Mouse (Mus musculus): ENCODE results near the gene Calhm6. TPM values are rescaled to one million over a fixed set of nuclear protein-coding genes. Genes with fewer than 3 reads are reported as not detected.

Calhm6 gene
- 0.91 and 1.0 TPM in 2 replicates for polyA plus RNA-seq (2015; fragmentation: Nextera tagmentation; extraction: Ambion mirVana)

DNA sequence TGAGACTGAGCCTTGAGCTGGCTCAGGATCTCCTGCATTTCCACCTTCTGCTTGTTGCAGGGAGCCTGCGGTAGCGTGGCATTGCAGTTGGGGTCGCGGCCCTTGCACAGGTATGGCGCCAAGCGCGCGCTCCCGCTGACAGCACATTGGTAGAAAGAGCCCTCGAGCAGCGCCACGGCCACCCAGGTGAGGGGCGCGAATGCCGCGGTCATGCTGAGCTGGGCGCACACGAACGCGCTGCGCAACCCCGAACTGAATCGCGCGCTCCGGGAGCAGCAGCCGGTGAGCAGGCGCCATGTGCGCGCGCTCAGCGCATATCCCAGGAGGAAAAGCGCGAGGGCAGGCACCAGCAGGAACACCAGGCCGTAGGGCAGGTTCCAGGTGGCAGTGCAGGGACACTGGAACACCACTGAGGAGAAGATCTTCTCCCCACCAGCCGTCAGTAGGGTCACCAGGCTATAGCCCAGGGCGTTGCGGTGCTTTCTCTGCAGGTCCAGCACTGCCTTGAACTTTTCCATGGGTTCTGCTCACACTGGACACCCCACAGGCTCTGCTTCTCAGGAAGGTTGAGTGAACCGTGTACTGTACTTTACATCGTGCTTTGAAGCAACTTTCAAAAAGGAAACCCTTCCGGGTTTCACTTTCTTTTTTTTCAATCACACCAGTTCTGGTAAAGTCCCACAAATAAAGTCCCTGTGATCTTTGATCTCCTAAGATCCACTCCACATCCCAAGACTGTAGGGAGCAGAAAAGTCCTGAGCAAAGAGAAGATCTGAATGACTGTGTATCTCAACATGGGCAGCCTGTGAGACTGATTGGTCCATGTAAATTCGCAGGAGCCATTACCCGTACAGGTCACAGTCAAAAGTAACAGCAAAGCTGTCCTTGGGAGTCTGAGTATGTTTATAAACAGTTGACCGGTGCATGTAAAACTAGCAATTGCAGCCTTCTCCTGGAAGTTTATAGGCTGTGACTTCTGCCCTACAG lies at the start of gene Calhm6:
Calhm6 (minus strand) TSS at position 593 of the 987 bp plus-strand sequence.
- Histone ChIP-seq H3K4me3 (peak within 1 kb of the TSS; percentile 59), H3K27ac (replicated peaks) (no peak within 1 kb of the TSS), H3K4me1 (replicated peaks) (0 out of 2 replicates have a peak, but pooled peaks cover 4% of the 10 kb centered on the region), H3K9me3 (no peaks in the 10 kb centered on the region), H3K9ac (peak within 1 kb of the TSS; percentile 42), H3K4me2 (peak within 1 kb of the TSS; percentile 82), H3K36me3 (no peaks in the 10 kb centered on the region), H3K27me3 (no peaks in the 10 kb centered on the region)
- WGBS, result 16% methylated on average over 44 of the region's 44 CpGs
- peak; percentile 91 for ATAC-seq (ENCODE audit: low FRiP score, low read depth)

DNA sequence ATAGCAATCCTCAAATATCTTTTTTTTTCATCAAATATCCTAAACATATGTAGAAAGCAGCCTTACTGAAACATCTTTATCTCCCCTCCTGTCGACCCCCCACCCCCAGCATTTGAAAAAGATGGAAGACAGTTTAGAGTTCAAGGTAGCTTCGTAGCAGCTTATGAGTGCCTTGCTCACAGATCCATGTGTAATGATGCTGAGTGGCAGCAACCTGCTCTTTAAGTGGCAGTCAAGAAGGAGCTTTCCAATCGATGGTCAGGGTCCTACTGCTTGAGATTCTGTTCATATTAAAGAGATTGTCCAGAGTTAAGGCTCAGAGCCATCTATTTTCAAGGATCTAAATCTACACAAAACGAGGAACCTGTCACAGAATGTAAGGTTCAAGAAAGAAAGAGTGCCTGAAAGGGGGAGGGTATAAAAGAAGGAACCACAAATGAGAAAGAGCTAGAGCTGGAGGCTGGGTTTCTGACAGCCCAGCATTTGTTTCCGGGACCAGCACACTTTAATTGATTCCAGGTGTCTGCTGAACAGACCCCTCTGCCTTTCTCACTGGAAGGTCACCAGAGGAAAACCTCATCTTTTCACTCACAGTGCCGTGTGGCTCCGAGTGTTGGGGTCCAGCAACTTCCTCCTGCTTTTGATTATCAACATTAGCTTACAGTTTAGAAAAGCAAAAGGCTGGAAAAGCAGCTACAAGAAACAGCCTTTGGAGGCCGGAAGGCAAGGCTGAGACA lies 48.3 kb upstream of the Calhm6 start:
- no peaks in the 10 kb centered on the region for H3K9me3 ChIP-seq
- H3K27ac ChIP-seq (replicated peaks), result no peak overlapping the region
- H3K4me2 ChIP-seq, result no peak overlapping the region
- ATAC-seq (ENCODE audit: low FRiP score, low read depth), result no peak
- H3K4me3 ChIP-seq, result no peak overlapping the region
- no peaks in the 10 kb centered on the region for H3K4me1 ChIP-seq (replicated peaks)
- no peaks in the 10 kb centered on the region for H3K27me3 ChIP-seq
- H3K36me3 ChIP-seq, result no peaks in the 10 kb centered on the region
- no peak overlapping the region for H3K9ac ChIP-seq
- WGBS, result 60% methylated on average over 8 of the region's 8 CpGs

DNA sequence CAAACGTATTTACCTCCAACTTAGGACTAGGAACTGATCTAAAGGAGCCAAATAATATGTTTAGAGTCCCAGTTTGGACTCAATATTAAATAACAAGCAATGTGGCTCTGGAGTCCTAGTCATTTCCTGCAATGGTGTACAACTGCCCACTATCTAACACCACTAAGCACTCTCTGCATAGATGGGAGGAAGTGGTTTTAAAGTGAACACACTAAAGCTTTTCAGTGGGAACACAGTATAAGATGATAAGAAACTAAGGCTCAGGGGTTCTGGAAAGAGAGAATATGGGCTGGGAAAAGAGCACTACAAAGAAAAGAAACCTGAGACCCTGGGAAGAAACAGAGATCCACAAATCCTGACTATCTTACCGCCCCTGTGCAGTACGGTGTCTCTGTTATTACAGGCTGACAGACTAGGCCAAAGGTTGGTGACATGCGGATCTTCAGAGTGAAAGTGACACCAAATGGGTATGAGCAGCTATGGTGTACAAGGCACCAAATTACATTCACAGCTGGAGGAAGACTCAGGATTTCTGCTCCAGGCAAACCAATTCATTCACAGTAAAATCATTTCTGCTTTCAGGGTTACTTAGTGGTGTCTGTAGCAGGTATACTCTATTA lies 45.0 kb upstream of the Calhm6 start:
- no peaks in the 10 kb centered on the region for H3K36me3 ChIP-seq
- no peak for ATAC-seq (ENCODE audit: low FRiP score, low read depth)
- no peaks in the 10 kb centered on the region for H3K4me1 ChIP-seq (replicated peaks)
- no peak overlapping the region for H3K4me2 ChIP-seq
- no peak overlapping the region for H3K27ac ChIP-seq (replicated peaks)
- no peak overlapping the region for H3K4me3 ChIP-seq
- no peaks in the 10 kb centered on the region for H3K9me3 ChIP-seq
- no peak overlapping the region for H3K9ac ChIP-seq
- no peaks in the 10 kb centered on the region for H3K27me3 ChIP-seq
- WGBS, result 85% methylated on average over 4 of the region's 4 CpGs

DNA sequence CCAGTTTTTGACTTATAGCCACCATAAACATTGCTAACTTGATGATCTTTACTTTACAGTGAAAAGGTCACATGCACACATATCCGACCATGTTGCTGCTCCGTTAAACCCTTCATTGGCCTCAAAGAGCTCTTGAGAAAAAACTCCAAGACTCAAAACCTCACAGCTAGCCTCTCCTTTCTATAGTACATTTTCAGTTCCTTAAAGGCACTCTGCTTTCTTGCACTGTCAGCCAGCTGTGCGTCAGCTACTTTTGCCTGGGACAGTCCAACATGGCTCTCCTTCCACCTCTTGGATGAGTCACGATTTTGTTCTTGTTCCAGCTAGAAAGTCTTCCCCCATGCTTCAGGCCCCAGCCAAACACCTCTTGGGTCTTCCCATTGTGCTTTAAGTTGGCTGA lies 43.9 kb upstream of the Calhm6 start:
- 92% methylated on average over 4 of the region's 4 CpGs for WGBS
- Histone ChIP-seq H3K27me3 (no peaks in the 10 kb centered on the region), H3K9me3 (no peaks in the 10 kb centered on the region), H3K9ac (no peak overlapping the region), H3K4me3 (no peak overlapping the region), H3K36me3 (no peaks in the 10 kb centered on the region), H3K4me2 (no peak overlapping the region), H3K27ac (replicated peaks) (no peak overlapping the region), H3K4me1 (replicated peaks) (no peaks in the 10 kb centered on the region)
- no peak for ATAC-seq (ENCODE audit: low FRiP score, low read depth)

DNA sequence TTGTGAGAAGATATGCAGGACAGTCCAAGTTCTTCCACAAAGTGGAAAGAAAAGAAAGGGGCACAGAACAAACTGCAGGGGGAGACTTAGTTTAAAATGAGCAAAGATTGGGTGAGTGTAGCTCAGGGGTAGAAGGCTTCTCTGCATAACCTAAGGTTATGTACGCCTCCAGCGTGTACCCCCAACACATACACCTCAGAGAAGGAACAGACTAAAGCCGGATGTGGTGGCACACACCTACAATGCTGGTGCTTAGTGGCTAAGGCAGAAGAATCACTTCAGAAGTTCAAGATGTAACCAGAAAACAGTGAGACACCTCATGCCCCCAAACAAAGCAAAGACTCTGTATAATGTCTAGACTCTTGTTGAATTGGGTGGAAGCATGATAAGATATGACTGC lies 43.4 kb upstream of the Calhm6 start:
- ATAC-seq (ENCODE audit: low FRiP score, low read depth), result no peak
- H3K4me1 ChIP-seq (replicated peaks), result no peaks in the 10 kb centered on the region
- 94% methylated on average over 3 of the region's 3 CpGs for WGBS

DNA sequence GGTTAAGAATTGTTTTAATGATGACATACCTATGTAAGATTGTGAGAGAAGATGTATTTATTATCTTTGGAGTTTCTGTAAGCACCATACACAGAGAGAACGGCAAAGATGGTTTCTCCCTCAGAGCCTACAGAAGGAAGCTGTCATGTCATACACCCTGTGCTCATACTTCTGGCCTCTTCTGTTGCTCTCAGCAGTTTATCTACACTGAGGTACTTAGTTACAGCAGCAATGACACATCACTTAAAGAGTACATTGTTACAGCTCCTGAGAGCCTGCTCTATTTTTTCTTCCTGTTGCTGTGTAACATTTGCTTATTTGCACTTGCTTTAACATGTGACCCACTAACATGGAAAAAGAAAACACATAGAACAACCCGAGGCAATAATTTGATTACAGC lies 39.2 kb upstream of the Calhm6 start:
- H3K36me3 ChIP-seq, result no peaks in the 10 kb centered on the region
- H3K9me3 ChIP-seq, result no peaks in the 10 kb centered on the region
- no peak overlapping the region for H3K4me2 ChIP-seq
- no peaks in the 10 kb centered on the region for H3K27me3 ChIP-seq
- no peak overlapping the region for H3K4me3 ChIP-seq
- H3K9ac ChIP-seq, result no peak overlapping the region
- WGBS, result 80% methylated on average over 2 of the region's 2 CpGs
- ATAC-seq (ENCODE audit: low FRiP score, low read depth), result no peak
- no peaks in the 10 kb centered on the region for H3K4me1 ChIP-seq (replicated peaks)
- no peak overlapping the region for H3K27ac ChIP-seq (replicated peaks)

More for the DNA sequence above, 43.4 kb upstream of the Calhm6 start:
- Histone ChIP-seq H3K9ac (no peak overlapping the region), H3K4me2 (no peak overlapping the region), H3K36me3 (no peaks in the 10 kb centered on the region), H3K4me3 (no peak overlapping the region), H3K27me3 (no peaks in the 10 kb centered on the region), H3K27ac (replicated peaks) (no peak overlapping the region), H3K9me3 (no peaks in the 10 kb centered on the region)

DNA sequence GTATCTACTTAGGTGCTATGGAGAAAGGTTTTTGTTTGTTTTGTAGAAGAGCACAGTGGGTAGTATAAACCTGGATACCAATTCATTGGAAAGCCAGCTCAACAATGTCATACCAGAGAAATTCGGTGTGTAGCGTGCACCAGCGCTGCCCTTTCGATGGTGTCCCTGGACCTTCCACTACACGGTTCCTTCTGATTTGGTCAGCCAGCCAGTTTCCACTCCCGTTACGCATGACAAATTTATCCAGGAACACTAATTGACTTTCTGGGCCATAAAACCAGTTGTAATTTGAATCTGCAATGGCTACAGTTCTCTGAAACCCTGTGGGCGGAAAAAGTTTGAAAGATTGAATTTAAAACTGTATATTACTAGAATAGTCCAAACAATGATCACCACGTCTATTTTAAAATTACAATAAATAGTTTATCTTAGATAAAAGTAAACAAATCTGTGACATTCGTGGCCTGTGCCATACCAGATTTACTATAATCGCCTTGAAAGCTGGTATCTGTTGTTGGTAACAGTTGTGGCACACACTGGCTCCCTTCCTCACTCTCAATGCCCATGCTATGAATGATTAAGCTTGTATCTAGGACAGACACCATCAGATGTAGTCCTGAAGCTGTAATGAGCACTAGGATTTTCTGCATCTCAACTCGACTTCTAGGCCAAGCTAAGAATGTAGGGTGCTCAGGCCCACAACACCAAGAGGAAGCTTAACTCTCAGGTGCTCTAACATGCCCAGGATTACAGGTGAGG lies 28.2 kb upstream of the Calhm6 start:
- Histone ChIP-seq H3K9me3 (no peaks in the 10 kb centered on the region), H3K9ac (no peak overlapping the region), H3K4me3 (no peak overlapping the region), H3K4me2 (no peak overlapping the region), H3K4me1 (replicated peaks) (no peaks in the 10 kb centered on the region), H3K36me3 (no peaks in the 10 kb centered on the region), H3K27ac (replicated peaks) (no peak overlapping the region), H3K27me3 (no peaks in the 10 kb centered on the region)
- 82% methylated on average over 12 of the region's 12 CpGs for WGBS
- no peak for ATAC-seq (ENCODE audit: low FRiP score, low read depth)

DNA sequence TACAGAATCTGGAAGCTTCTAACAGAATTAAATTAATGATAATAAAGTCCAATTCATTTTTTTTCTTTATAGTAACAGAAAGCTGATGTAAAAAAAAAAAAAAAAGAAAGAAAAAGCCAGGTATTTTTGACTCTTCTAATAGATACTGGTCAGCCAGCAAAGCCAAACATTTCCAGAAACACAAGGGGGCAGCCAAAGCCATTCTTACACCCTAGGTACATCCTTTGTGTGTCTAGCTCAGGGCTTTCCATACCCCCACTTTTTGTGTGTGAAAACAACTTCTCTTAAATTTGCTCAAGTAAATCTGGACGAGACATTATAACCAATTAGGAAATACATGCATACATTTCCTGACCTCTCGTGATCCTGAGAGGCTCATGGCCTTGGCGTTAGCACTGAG lies 24.0 kb upstream of the Calhm6 start:
- Histone ChIP-seq H3K9me3 (no peaks in the 10 kb centered on the region), H3K27ac (replicated peaks) (no peak overlapping the region), H3K4me3 (no peak overlapping the region), H3K9ac (no peak overlapping the region), H3K36me3 (no peaks in the 10 kb centered on the region), H3K27me3 (no peaks in the 10 kb centered on the region), H3K4me1 (replicated peaks) (no peaks in the 10 kb centered on the region), H3K4me2 (no peak overlapping the region)
- WGBS, result 84% methylated on average over 3 of the region's 3 CpGs
- no peak for ATAC-seq (ENCODE audit: low FRiP score, low read depth)

DNA sequence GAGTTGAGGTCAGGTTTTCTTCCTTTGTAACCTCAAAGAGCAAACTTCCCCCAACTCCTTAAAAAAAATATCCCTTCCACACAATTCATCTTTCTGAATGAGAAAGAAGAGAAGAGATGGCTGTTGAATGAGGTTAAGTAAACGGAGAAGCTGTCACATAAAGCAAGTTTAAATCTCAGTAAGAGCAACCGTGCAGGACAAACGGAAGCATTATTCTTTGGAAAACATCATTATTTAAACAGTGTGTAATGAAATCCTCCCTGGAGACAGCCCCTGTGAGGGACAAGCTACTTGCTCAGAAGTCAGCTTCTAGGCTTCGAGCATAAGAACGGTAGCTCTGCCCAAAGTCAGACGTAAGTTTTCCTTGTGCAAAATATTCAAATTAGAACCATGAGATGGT lies 22.7 kb upstream of the Calhm6 start:
- no peak overlapping the region for H3K9ac ChIP-seq
- no peaks in the 10 kb centered on the region for H3K36me3 ChIP-seq
- no peaks in the 10 kb centered on the region for H3K27me3 ChIP-seq
- no peak for ATAC-seq (ENCODE audit: low FRiP score, low read depth)
- 49% methylated on average over 6 of the region's 6 CpGs for WGBS
- no peaks in the 10 kb centered on the region for H3K9me3 ChIP-seq
- no peaks in the 10 kb centered on the region for H3K4me1 ChIP-seq (replicated peaks)
- H3K4me2 ChIP-seq, result no peak overlapping the region
- H3K4me3 ChIP-seq, result no peak overlapping the region
- H3K27ac ChIP-seq (replicated peaks), result no peak overlapping the region

DNA sequence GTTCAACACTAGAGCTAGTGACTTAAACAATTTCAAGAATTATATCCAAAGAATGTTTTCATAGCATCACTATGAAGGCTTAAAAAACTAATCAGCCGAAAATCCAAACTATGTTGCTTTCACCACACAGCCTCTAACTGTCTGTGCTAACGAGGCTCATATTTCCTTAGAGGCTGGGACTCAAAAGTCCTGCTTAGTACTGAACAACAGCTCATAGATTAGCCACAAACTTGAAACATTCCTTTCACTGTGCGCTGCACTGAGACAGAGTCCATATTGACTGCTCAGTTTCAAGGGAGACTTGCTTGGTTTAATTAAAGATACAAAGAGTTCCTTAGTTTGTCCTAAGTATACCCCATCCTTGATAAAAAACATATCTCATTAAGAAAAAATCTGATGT lies 22.0 kb upstream of the Calhm6 start:
- H3K9me3 ChIP-seq, result no peaks in the 10 kb centered on the region
- no peak overlapping the region for H3K9ac ChIP-seq
- ATAC-seq (ENCODE audit: low FRiP score, low read depth), result no peak
- no peaks in the 10 kb centered on the region for H3K27me3 ChIP-seq
- 76% methylated on average over 3 of the region's 3 CpGs for WGBS
- no peaks in the 10 kb centered on the region for H3K4me1 ChIP-seq (replicated peaks)
- no peak overlapping the region for H3K4me3 ChIP-seq
- no peaks in the 10 kb centered on the region for H3K36me3 ChIP-seq
- no peak overlapping the region for H3K4me2 ChIP-seq
- H3K27ac ChIP-seq (replicated peaks), result no peak overlapping the region

DNA sequence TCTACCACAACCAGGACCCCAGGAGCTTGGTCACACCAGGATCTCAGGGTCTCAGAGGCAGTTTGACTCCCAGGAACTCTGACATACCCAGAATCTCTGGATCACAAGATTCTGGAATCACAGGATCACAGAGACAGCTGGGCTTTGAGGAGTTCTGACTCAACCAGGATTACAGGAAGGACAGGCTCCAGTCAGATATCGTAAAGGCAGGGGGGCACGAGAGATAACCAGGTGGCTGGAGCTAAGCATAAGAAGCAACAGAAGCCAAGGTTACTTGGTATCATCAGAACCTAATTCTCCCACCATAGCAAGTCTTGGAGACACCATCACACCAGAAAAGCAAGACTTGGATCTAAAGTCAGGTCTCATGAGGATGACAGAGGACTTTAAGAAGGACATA lies 13.9 kb upstream of the Calhm6 start:
- no peak overlapping the region for H3K9ac ChIP-seq
- H3K4me3 ChIP-seq, result no peak overlapping the region
- H3K4me1 ChIP-seq (replicated peaks), result no peaks in the 10 kb centered on the region
- WGBS, result 91% methylated on average over 2 of the region's 2 CpGs
- no peaks in the 10 kb centered on the region for H3K36me3 ChIP-seq
- no peaks in the 10 kb centered on the region for H3K27me3 ChIP-seq
- no peaks in the 10 kb centered on the region for H3K9me3 ChIP-seq
- H3K27ac ChIP-seq (replicated peaks), result no peak overlapping the region
- no peak for ATAC-seq (ENCODE audit: low FRiP score, low read depth)
- no peak overlapping the region for H3K4me2 ChIP-seq
